Mouse (Mus musculus) MEL (cell line): ENCODE results near the gene Ppan. TPM values are rescaled to one million over a fixed set of nuclear protein-coding genes. Genes with fewer than 3 reads are reported as not detected.

Experiments used
- DNase-seq: peaks from one replicate; pipeline ENCODE4 v3.0.0; 2011; ENCODE audit warnings: low read depth, low spot score
- H3K27ac ChIP-seq: 2 replicates; pipeline ENCODE4 v1.5.1; 2012; ENCODE audit warnings: low read depth, mild to moderate bottlenecking, control low read depth, low read length, moderate library complexity; ENCODE audit not compliant: control insufficient read depth
- H3K27me3 ChIP-seq, 2 experiments: fragments of 150-350 bp in 1 of 2; sonication (generic) in 1 of 2; 2 replicates each; pipeline ENCODE4 v1.6.1; 2012; ENCODE audit warnings: low read length in 2 of 2, mild to moderate bottlenecking in 2 of 2, improper control_type of control experiment in 1 of 2, moderate library complexity in 1 of 2; ENCODE audit not compliant: insufficient read depth in 2 of 2, control insufficient read depth in 1 of 2
- H3K36me3 ChIP-seq, 2 experiments: 2 replicates each; pipeline ENCODE4 v1.6.1; 2012 to 2014; ENCODE audit warnings: low read length in 2 of 2, improper control_type of control experiment in 1 of 2, inconsistent platforms in 1 of 2, mild to moderate bottlenecking in 1 of 2; ENCODE audit not compliant: insufficient read depth in 2 of 2, control insufficient read depth in 1 of 2
- H3K4me1 ChIP-seq, 2 experiments: fragments of 150-350 bp in 1 of 2; sonication (generic) in 1 of 2; 2 replicates each; pipeline ENCODE4 v1.6.1; 2012; ENCODE audit warnings: low read length in 2 of 2, improper control_type of control experiment in 1 of 2, mild to moderate bottlenecking in 1 of 2; ENCODE audit not compliant: insufficient read depth in 2 of 2, control insufficient read depth in 1 of 2
- H3K4me3 ChIP-seq, 2 experiments: fragments of 150-350 bp in 1 of 2; sonication (generic) in 1 of 2; 2 replicates each; pipeline ENCODE4 v1.5.1; 2012; ENCODE audit warnings: low read depth in 2 of 2, low read length in 2 of 2, mild to moderate bottlenecking in 2 of 2, moderate library complexity in 2 of 2, control low read depth in 1 of 2, improper control_type of control experiment in 1 of 2; ENCODE audit not compliant: control insufficient read depth in 1 of 2, insufficient read depth in 1 of 2
- H3K79me2 ChIP-seq: 2 replicates; pipeline ENCODE4 v1.6.1; 2012; ENCODE audit warnings: mild to moderate bottlenecking, low read length, moderate library complexity; ENCODE audit not compliant: control insufficient read depth, poor library complexity, insufficient read depth
- H3K9ac ChIP-seq: 2 replicates; pipeline ENCODE4 v1.6.1; 2012; ENCODE audit warnings: low read depth, mild to moderate bottlenecking, control low read depth, low read length, moderate library complexity; ENCODE audit not compliant: control insufficient read depth, poor library complexity, severe bottlenecking
- H3K9me3 ChIP-seq: fragments of 150-350 bp; sonication (generic); replicated peaks from 2 replicates; pipeline ENCODE4 v1.6.1; 2012; ENCODE audit warnings: mild to moderate bottlenecking, low read length, improper control_type of control experiment, moderate library complexity; ENCODE audit not compliant: insufficient read depth
- EP300 ChIP-seq, 2 experiments: IDR thresholded peaks; 2 replicates each; pipeline ENCODE4 v1.6.1; 2011; ENCODE audit warnings: improper control_type of control experiment in 2 of 2, low read length in 2 of 2, low read depth in 1 of 2, mild to moderate bottlenecking in 1 of 2
- ZNF384 ChIP-seq: IDR thresholded peaks from 2 replicates; pipeline ENCODE4 v1.6.1; 2012; ENCODE audit warnings: low read depth, mild to moderate bottlenecking, inconsistent platforms, low read length, improper control_type of control experiment
- polyA plus RNA-seq, 2 experiments: library from polyadenylated mRNA; stranded (reverse) in 1 of 2; unstranded in 1 of 2; fragments of >175 nt in 1 of 2; fragments of >200 nt in 1 of 2; gene quantifications; 2 replicates each; pipeline versions ENCODE4 v1.2.1 to v1.2.4; 2012; ENCODE audit warnings: low replicate concordance in 2 of 2, low read depth in 1 of 2; ENCODE audit not compliant: insufficient read length in 2 of 2, insufficient read depth in 1 of 2, missing spikeins in 1 of 2
- total RNA-seq: library from RNA; depleted of rRNA; stranded (reverse); fragments of 300-350 nt; gene quantifications from 2 replicates; pipeline ENCODE4 v1.2.3, GENCODE M21; 2012; rRNA removed

Gene Ppan
- total and polyA plus RNA-seq, 3 experiments = 251 to 953 (median 763) TPM

GRCm38 (mm10) chr9:20923258-20923657 lies 35.3 kb downstream of the Ppan start:
- H3K9me3 ChIP-seq = no peaks in the 10 kb centered on the region
- no peaks in the 10 kb centered on the region for H3K4me1 ChIP-seq
- H3K79me2 ChIP-seq = no peaks in the 10 kb centered on the region
- H3K36me3 ChIP-seq = peaks cover 0 to 87% of the 10 kb centered on the region in 2 experiments; a peak in 2 of 4 replicates
- no peak overlapping the region for H3K4me3 ChIP-seq
- no peak overlapping the region for H3K27ac ChIP-seq
- H3K9ac ChIP-seq = no peak overlapping the region
- no peaks in the 10 kb centered on the region for H3K27me3 ChIP-seq
- TF ChIP-seq ZNF384 = peak; percentile 51
- TF ChIP-seq EP300 (IDR thresholded peaks at IDR 0.05; ENCODE audit: low read depth in 1 of 2, low read length in 2 of 2) = no peak
- no peak for DNase-seq

Other genes starting within 250 kb of the Ppan start
- 867 and 1,103 TPM in 2 replicates for gene Ubl5, start 245.3 kb upstream of the Ppan start, total RNA-seq
- 100 to 1,000 TPM in 1 of 2 experiments, not detected in 1; 850 TPM for gene Ubl5, start 245.3 kb upstream of the Ppan start, polyA plus RNA-seq
- 14.9 and 16.4 TPM in 2 replicates for gene Fbxl12, start 243.4 kb upstream of the Ppan start, total RNA-seq
- gene Fbxl12, start 243.4 kb upstream of the Ppan start, polyA plus RNA-seq = 10 to 100 TPM in 1 of 2 experiments, not detected in 1; 44.0 TPM
- gene Pin1, start 236.1 kb upstream of the Ppan start, total RNA-seq = 179 and 202 TPM in 2 replicates
- 100 to 1,000 TPM; 136 to 201 TPM for gene Pin1, start 236.1 kb upstream of the Ppan start, polyA plus RNA-seq
- 0.26 and 0.54 TPM in 2 replicates for gene Olfm2, start 141.8 kb upstream of the Ppan start, total RNA-seq
- 1 to 10 TPM in 1 of 2 experiments, not detected in 1; 1.9 TPM for gene Olfm2, start 141.8 kb upstream of the Ppan start, polyA plus RNA-seq
- 0.07 and 0.08 TPM in 2 replicates for gene Col5a3, start 73.1 kb upstream of the Ppan start, total RNA-seq
- gene Col5a3, start 73.1 kb upstream of the Ppan start, polyA plus RNA-seq = under 1 TPM in 1 of 2 experiments, not detected in 1; 0.53 TPM
- gene Rdh8, start 69.7 kb upstream of the Ppan start, total RNA-seq = not detected in 2 replicates
- not detected for gene Rdh8, start 69.7 kb upstream of the Ppan start, polyA plus RNA-seq
- gene A230050P20Rik, start 19.5 kb upstream of the Ppan start, total RNA-seq = 53.9 and 63.7 TPM in 2 replicates
- 100 to 1,000 TPM; 190 to 199 TPM for gene A230050P20Rik, start 19.5 kb upstream of the Ppan start, polyA plus RNA-seq
- 10.9 and 18.1 TPM in 2 replicates for gene Angptl6, start 8.4 kb upstream of the Ppan start, total RNA-seq
- gene Angptl6, start 8.4 kb upstream of the Ppan start, polyA plus RNA-seq = 10 to 100 TPM in 1 of 2 experiments, not detected in 1; 22.6 TPM
- gene Eif3g, start 10.4 kb downstream of the Ppan start, total RNA-seq = 1,228 and 1,516 TPM in 2 replicates
- 1,000 to 10,000 TPM in 1 of 2 experiments, not detected in 1; 1,873 TPM for gene Eif3g, start 10.4 kb downstream of the Ppan start, polyA plus RNA-seq
- 412 and 448 TPM in 2 replicates for gene Dnmt1, start 71.7 kb downstream of the Ppan start, total RNA-seq
- gene Dnmt1, start 71.7 kb downstream of the Ppan start, polyA plus RNA-seq = 1,000 to 10,000 TPM in 1 of 2 experiments, 100 to 1,000 TPM in 1; 681 to 1,953 TPM
- 6.4 and 6.6 TPM in 2 replicates for gene S1pr2, start 88.6 kb downstream of the Ppan start, total RNA-seq
- gene S1pr2, start 88.6 kb downstream of the Ppan start, polyA plus RNA-seq = 10 to 100 TPM in 1 of 2 experiments, not detected in 1; 27.4 TPM
- 280 and 282 TPM in 2 replicates for gene Mrpl4, start 114.6 kb downstream of the Ppan start, total RNA-seq
- gene Mrpl4, start 114.6 kb downstream of the Ppan start, polyA plus RNA-seq = 100 to 1,000 TPM in 1 of 2 experiments, not detected in 1; 474 TPM
- gene Icam1, start 127.8 kb downstream of the Ppan start, total RNA-seq = 24.4 and 26.0 TPM in 2 replicates
- 10 to 100 TPM in 1 of 2 experiments, not detected in 1; 31.0 TPM for gene Icam1, start 127.8 kb downstream of the Ppan start, polyA plus RNA-seq
- 259 and 260 TPM in 2 replicates for gene Icam4, start 141.2 kb downstream of the Ppan start, total RNA-seq
- gene Icam4, start 141.2 kb downstream of the Ppan start, polyA plus RNA-seq = 100 to 1,000 TPM; 193 to 268 TPM
- 4.8 TPM in 2 replicates for gene Icam5, start 143.9 kb downstream of the Ppan start, total RNA-seq
- gene Icam5, start 143.9 kb downstream of the Ppan start, polyA plus RNA-seq = 1 to 10 TPM in 1 of 2 experiments, not detected in 1; 9.5 TPM
- 1.1 and 1.5 TPM in 2 replicates for gene Zglp1, start 178.9 kb downstream of the Ppan start, total RNA-seq
- 1 to 10 TPM in 1 of 2 experiments, not detected in 1; 8.0 TPM for gene Zglp1, start 178.9 kb downstream of the Ppan start, polyA plus RNA-seq
- 4.6 and 6.4 TPM in 2 replicates for gene Gm49373, start 184.9 kb downstream of the Ppan start, total RNA-seq
- gene Gm49373, start 184.9 kb downstream of the Ppan start, polyA plus RNA-seq = 1 to 10 TPM in 1 of 2 experiments, not detected in 1; 8.3 TPM
- gene Fdx1l, start 185.4 kb downstream of the Ppan start, total RNA-seq = 198 and 247 TPM in 2 replicates
- gene Fdx1l, start 185.4 kb downstream of the Ppan start, polyA plus RNA-seq = 100 to 1,000 TPM; 305 to 361 TPM
- 42.1 and 47.8 TPM in 2 replicates for gene Gm38431, start 203.8 kb downstream of the Ppan start, total RNA-seq
- gene Gm38431, start 203.8 kb downstream of the Ppan start, polyA plus RNA-seq = 100 to 1,000 TPM in 1 of 2 experiments, 10 to 100 TPM in 1; 38.9 to 191 TPM
- gene Raver1, start 203.8 kb downstream of the Ppan start, total RNA-seq = 50.0 and 60.1 TPM in 2 replicates
- gene Raver1, start 203.8 kb downstream of the Ppan start, polyA plus RNA-seq = 100 to 1,000 TPM in 1 of 2 experiments, not detected in 1; 291 TPM
- gene Tyk2, start 243.1 kb downstream of the Ppan start, total RNA-seq = 43.8 and 45.6 TPM in 2 replicates
- 10 to 100 TPM in 1 of 2 experiments, not detected in 1; 63.3 TPM for gene Tyk2, start 243.1 kb downstream of the Ppan start, polyA plus RNA-seq